Mouse (Mus musculus): ENCODE measurements around the gene Plxna4.

- TF ChIP-seq CTCF (conservative IDR thresholded peaks at IDR 0.05; ENCODE audit: low read length) (no peak), NANOG (IDR thresholded peaks at IDR 0.05; ENCODE audit: borderline replicate concordance, low read length) (no peak)
Measured at GRCm38 (mm10) chr6:32202664-32203192, 385.3 kb downstream of the Plxna4 start.

Data from E14TG2a.4 (cell line).